Mouse (Mus musculus) adrenal gland, adult (tissue): ENCODE measurements at regions not wholly inside any gene's neighbourhood (a gene's known extent, or its start where the extent isn't known, plus 50 kb on each side); places are given as distances from the start of the nearest gene placed in this dataset.

Experiments used
- DNase-seq, 2 experiments: peaks; one replicate each; pipeline ENCODE4 v3.0.0; 2022 to 2023; ENCODE audit warnings: low spot score in 1 of 2; ENCODE audit not compliant: inconsistent age in 2 of 2

- DNase-seq = no peak
Observed at GRCm38 (mm10) chr16:49570031-49570430, 129.0 kb upstream of the Ift57 start.

- no peak for DNase-seq
Observed at GRCm38 (mm10) chr16:49572485-49573170, 126.4 kb upstream of the Ift57 start.

GRCm38 (mm10) chr16:49573171-49573517, 125.9 kb upstream of the Ift57 start:
- DNase-seq = no peak

- no peak for DNase-seq
Observed at GRCm38 (mm10) chr16:49578976-49579375, 120.1 kb upstream of the Ift57 start.

GRCm38 (mm10) chr16:49580708-49581107, 118.3 kb upstream of the Ift57 start:
- DNase-seq = no peak

GRCm38 (mm10) chr16:49606500-49606899, 92.5 kb upstream of the Ift57 start:
- no peak for DNase-seq

- no peak for DNase-seq
Observed at GRCm38 (mm10) chr16:49614801-49615200, 84.2 kb upstream of the Ift57 start.

- DNase-seq = no peak
Observed at GRCm38 (mm10) chr16:49615342-49616020, 83.6 kb upstream of the Ift57 start.

- DNase-seq = peak in 1 of 2 experiments; percentile 24
Observed at GRCm38 (mm10) chr16:49616263-49616872, 82.7 kb upstream of the Ift57 start.

- DNase-seq = no peak
Observed at GRCm38 (mm10) chr16:49633502-49633901, 65.5 kb upstream of the Ift57 start.

- DNase-seq = no peak
Observed at GRCm38 (mm10) chr16:49635506-49635905, 63.5 kb upstream of the Ift57 start.

- DNase-seq = no peak
Observed at GRCm38 (mm10) chr16:49636467-49636866, 62.6 kb upstream of the Ift57 start.

- DNase-seq = no peak
Observed at GRCm38 (mm10) chr16:49642696-49643095, 56.3 kb upstream of the Ift57 start.

- DNase-seq = no peak
Observed at GRCm38 (mm10) chr16:49644416-49644815, 54.6 kb upstream of the Ift57 start.

GRCm38 (mm10) chr16:49646479-49646878, 52.6 kb upstream of the Ift57 start:
- no peak for DNase-seq
